Mouse (Mus musculus): ENCODE results near the gene Psma4.

GRCm38 (mm10) chr9:54919946-54920345 is 30.6 kb upstream of the Psma4 start:
- TF ChIP-seq CTCF (IDR thresholded peaks at IDR 0.05; ENCODE audit: extremely low read depth, insufficient read depth, low read length) (no peak), POLR2A (IDR thresholded peaks at IDR 0.05; ENCODE audit: extremely low read depth, insufficient read depth, low read length) (no peak)

All from cortical plate, adult 2 months (tissue).